Mouse (Mus musculus) spleen, postnatal 10 days (tissue): ENCODE results near the gene Agpat2.

Experiments
- DNase-seq, 2 experiments: peaks; one replicate each; pipeline ENCODE4 v3.0.0; 2021 to 2022; ENCODE audit warnings: low spot score in 2 of 2

Gene Agpat2

DNA sequence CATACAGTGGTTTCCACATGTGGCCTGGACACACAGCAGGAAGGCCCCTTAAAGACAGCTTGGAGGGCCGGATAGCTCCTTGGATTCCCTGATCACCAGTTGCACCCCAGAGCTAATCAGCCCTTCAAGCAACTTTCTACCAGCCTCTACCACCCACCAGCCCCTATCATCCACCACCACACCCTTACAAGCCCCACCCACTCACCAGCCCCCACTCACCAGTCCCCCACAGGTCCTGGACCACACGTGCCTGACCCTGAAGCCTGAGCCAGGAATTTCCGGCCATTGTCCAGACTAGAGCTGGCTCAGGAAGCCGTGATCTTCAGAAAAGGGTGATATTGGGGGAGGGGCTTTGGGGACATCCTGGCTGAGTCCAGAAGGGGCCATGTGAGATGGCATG, 28.4 kb downstream of the Agpat2 start:
- DNase-seq: no peak

DNA sequence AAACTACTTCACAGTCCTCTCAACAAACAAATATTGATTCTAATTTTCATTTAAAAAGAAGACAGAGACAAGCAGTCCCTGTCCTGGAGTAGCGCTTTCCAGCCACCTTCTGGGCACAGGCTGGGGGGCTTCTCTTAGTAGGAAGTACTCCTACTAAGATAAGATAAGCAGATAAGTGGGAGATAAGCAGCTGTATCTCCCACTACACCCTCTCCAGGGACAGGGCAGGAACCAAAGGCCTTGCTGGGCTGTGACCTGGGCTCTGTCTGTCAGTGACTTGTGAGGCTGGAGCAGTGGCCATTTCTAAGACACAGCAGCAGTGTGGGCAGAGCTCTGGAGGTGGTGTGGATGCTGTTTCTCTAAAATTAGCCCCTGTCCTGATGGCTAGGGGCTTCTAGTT, 28.8 kb downstream of the Agpat2 start:
- DNase-seq: no peak

DNA sequence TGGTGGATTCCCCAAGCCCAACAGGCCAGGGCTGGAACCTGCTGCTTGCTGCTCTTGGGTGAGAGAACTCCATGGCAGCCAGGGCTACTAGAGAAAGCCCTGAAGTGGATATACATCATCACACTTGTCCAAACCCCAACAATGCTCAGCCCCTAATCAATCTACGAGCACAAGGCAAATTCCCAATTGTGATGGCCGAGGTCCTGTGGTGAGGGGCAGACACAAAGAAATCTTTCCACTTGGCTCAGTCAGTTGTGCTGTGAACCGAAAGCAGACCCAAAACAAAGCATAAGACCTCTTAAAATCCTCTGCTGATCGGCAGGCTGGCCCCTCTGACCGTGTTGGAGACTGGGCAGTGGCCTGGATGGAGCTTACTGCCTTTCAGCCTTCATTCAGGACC, 29.4 kb downstream of the Agpat2 start:
- DNase-seq: no peak

DNA sequence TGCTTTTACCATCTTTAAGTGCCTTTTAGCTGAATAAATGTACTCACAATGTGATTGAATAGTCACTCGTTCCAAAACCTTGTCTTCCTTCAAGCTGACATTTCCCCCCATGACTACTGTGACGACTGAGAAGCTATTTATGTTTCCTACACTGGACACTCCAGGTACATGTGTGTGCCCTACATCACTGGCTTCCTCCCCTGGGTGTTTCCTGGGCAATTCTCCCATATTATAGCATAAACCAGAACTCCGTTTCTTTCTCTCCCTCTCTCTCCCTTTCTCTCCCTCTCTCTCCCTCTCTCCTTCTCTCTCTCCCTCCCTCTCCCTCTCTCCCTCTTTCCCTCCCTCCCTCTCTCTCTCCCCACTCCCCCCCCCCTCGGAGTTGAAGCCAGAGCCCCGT, 30.4 kb downstream of the Agpat2 start:
- DNase-seq: no peak

DNA sequence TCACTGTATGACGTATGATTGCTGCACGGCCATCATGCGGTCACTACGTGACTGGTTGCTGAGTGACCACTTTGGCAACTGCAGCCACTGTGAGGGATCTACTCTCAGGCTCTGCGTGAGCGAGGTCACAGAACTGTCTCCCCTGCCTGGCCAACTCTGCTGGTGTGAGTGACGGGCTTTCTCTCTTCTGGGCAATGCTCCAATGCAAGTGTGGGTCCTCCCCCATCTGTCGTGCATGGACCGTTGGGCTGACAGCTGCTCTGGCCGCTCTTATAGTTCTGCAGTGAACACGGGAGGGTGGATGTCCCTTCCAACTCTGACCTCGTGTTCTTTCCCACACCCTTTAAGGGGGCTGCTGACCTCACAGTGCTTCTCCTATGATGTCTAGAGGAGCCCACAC, 30.8 kb downstream of the Agpat2 start:
- no peak for DNase-seq

DNA sequence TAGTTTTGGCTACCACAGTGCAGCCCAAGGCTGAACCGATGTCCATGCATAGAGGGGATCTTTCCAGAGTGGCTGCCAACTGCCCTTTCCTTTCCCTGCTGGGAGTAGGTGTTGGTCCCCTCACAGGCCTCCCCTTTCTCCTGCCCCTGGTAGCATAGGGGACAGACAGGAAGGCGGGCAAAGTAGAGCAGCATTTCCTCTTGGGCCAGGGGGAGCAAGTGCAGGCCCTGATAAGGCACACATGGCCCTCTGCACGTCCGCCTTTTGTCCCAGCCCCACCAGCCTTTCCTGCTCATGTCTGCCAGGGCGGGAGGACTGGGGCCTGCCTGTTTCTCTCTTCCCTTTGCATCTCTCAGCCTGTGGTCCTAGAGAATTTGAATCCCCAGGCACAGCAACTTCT, 32.4 kb downstream of the Agpat2 start:
- no peak for DNase-seq

GRCm38 (mm10) chr2:26571400-26571799, 32.8 kb downstream of the Agpat2 start:
- DNase-seq: no peak

DNA sequence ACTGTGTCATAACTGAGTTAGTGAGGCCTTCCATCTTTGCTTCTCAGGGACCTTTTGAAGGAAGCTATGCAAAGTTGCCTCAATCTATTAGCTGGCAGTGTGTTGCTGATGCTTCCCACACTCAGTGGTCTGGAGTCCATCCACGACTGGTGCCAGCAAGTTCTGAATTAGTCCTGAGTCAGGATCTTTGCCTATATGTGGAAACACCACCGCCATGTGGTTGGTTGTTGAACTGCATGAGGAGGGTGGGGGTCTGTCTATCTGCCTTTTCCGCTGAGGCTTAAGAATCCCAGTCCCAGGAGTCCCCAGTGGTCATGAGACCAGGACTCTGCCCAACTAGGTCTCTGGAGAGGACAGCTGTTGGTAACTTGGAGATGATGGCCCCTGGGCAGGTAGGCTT, 34.2 kb downstream of the Agpat2 start:
- peak in 1 of 2 experiments; percentile 68 for DNase-seq

DNA sequence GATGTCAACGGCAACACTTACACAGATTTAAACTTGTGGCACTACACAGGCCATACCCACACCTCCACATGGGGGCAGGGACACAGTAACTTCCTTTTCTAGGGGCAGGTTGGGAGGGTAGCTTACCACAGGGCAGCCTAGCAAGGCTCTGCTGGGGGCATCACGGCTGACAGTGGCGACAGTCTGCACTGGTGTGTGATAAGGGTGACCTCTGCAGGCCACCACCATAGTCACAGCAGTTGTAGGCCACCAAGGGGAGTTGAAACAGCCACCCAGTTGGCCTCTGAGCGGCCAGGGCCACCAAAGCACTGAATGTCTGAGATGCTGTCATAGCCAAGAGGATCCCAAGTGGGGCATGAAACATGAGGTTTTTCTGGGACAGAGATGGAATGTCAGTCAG, 38.0 kb downstream of the Agpat2 start:
- peak in 1 of 2 experiments; percentile 72 for DNase-seq

DNA sequence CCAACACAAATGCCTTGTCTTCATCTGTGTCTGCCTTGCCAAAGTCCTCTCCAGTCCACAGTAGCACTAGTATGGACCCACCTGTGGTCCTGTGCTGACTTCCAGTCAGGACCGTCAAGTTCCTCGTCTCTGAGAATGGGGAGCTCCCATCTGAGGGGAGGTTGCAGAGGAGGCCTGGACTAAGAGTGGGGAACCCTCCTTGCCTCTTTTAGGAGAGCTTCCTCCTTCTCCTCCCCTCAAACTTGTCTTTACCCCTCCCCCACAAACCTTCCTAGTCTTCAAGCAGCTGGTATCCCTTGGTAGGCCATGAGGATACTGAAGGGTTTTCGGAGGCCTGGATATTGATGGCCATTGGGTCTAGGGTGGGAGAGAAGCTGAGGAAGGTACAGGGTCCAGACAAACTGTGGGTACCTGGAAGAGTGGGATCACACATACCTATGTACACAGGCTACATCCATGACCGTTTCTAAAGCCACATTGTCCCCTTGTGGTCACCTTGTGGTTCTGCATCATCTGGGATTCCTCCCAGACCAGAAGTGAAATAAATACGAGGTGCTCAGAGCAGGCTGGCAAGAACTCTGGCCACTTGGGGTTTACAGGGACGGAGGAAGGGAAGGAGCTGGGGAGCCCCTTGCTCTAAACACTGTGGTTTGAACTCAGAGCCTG, 42.7 kb downstream of the Agpat2 start:
- DNase-seq: no peak

DNA sequence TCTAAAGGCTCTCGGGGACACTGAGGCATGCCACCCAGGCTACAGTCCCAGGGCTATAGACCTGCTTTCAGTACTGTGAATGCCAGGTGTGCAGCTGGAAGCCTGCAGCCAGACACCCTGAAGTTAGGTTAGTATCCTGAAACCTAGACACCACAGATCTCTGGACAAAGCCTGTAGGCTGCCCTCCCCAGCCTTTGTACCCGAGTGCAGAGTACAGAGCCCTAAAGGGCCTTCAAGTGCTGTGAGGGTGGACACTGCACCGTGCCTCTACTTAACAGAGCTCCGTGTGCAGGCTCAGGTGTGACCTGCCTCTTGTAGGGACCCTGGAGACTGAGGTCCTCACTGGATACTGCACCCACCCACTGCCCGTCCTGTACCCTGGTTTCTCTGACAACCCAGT, 43.7 kb downstream of the Agpat2 start:
- no peak for DNase-seq

DNA sequence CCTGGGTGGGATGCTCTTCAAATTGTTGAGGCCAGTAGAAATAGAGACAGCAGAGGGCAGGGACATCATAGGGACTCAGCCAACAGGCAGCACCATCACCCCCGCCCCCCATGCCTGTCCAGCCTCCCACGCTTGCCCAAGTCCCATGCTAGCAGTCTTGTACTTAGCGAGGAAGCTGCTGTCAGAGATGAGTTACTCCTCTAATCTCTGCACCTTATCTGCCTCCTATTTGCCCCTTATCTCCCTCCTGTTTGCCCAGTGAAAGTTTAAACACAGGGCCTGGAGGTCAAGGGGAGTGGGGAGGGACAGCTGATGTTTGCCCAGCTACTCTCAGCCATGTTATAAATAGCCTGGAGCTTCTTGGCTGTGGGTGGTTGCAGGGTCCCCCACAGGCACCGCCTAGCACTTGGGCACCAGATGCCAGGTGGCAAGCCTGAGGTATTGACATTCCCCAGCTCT, 47.7 kb downstream of the Agpat2 start:
- no peak for DNase-seq

GRCm38 (mm10) chr2:26555076-26555475, 49.1 kb downstream of the Agpat2 start:
- DNase-seq: no peak

DNA sequence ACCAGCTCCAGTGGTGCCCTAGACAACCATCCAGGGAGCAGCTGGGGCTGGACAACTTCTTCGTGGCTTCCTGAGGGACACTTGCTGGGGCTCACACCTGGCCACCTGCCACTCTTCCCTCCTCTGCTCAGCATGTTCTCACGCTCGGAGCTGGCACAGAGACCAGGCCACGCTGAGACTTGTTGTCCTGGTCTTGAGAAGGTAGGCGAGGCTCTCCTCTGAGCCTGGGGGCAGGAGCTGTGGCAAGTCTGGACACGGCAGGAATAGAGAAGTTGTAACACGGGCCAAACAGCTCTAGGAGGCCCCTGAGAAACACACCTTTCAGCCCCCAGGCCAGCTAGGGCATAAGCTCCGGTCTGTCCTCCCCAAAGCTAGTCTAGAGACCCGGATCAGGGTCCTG, 50.3 kb downstream of the Agpat2 start:
- DNase-seq: no peak

DNA sequence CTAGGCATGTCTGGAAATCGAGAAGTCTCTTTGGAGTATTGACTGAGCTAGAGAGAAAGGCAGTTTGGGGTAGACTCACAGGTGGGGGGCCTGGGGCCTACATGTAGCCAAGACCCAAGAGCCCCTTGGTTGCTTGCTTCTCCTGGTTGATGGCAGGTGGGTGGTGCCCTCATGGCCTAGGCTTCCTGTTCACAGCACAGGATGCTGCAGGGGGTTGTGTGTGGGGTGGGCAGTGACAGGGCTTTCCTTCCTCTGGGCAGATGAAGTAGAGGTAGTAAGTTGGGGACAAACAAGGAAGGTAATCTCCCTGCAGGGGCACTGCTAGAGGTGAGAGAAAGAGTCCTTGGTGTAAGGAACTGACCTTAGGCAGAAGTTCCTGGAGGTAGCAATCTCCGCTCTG, 52.2 kb downstream of the Agpat2 start:
- DNase-seq: no peak

DNA sequence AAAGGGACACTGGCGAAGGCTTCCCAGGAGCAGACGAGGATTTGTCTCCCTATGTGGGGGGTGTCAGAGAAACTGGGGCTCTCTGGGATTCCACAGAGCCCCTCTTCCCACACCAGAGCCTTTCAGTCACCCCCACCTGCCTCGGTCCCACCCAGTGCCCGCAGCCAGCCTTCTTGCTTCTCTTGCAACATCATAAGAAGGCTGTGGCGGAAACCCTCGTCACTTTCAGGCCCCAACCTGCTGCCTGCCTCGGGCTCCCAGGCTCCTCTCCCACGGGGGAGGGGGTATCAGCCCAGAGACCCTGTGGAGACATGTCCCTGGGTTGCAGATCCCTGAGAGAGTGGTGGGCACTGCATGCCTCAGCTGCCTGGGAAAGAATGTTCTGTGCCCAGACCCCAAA, 52.8 kb downstream of the Agpat2 start:
- no peak for DNase-seq

DNA sequence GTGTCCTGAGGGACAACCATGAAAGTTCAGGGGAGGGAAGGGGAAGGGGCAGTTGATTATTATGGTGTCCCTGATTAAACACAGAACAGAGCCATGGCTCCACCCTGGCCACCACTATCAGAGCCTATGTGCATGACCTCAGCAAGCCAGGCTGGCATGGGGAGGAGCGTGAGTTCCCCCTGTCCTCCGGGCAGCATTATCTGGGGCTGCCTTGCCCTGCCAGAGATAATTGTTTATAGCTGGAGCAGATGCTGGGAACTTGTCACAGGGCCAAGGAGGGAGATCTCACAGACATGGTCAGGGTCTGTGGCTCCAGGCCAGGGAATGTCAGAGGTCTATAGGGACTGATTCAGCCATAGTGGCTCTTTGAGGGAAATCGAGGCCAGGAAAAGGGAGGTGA, 53.4 kb downstream of the Agpat2 start:
- DNase-seq: no peak

DNA sequence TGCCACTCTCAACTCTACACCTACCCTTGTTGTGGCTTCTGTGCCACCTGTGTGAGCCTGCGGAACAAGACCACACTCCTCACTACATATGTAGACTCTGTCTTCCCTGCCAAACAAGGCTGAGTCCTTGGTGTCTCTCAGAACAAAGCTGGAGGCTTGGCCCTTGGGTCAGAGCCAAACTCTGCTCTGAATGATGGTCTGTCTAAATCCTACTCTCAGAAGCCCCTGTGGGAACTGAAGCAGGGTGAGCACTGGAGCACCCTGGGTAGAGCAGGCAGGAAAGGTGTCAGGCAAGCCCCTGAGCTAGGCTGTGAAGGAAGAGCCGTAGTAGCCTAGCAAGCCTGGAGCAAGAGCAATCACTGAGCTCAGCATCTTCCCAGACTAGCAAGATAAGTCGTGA, 54.0 kb downstream of the Agpat2 start:
- DNase-seq: no peak

- no peak for DNase-seq
Measured at GRCm38 (mm10) chr2:26549801-26550200, 54.4 kb downstream of the Agpat2 start.

GRCm38 (mm10) chr2:26547481-26547880, 56.7 kb downstream of the Agpat2 start:
- no peak for DNase-seq

DNA sequence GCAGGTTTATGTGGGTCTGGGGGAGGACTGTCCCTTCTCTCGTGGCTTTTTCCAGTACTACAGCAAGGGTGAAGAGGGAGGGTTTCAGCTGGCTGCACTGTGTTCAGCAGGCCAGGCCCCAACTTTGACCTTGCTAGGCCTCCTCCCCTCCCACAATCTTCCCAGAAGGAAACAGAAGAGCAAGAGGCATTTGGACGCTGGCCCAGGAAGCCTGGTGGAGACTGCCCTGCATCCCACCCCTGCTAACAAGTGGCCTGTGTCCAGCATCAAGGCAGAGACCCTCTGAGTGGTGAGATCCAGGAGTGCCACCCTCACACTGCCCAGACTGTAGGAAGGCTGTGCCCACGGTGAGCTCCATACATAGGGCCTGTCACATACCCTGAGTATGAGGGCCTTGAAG, 60.0 kb downstream of the Agpat2 start:
- DNase-seq: no peak

- no peak for DNase-seq
Measured at GRCm38 (mm10) chr2:26543768-26544167, 60.4 kb downstream of the Agpat2 start.

- DNase-seq: no peak
Measured at GRCm38 (mm10) chr2:26543155-26543554, 61.1 kb downstream of the Agpat2 start.
